Comparison of ENCODE assay signal across 8 mouse cellular contexts in the genomic region with DNA sequence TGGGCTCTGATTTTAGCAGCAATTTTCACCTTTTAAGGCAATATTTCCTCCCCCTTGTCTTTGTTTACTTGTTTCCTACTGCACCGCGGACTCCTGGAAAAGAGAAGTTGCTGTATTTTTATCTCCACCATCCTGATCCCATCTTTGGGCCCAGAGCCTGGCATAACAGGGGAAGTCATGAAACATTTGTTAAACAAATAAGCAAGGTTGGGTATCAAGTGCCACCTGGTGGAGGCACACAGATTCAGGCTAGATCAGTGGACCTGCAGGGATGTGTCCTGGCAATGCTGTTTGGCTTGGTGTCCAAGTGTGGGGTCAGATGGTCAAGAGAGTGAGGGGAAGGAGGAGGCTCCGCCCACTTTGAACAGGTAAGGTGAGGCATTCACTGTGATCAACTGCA. TPM values are rescaled to one million over a fixed set of nuclear protein-coding genes. Genes with fewer than 3 reads are reported as not detected.
DNase-seq lines count a peak whose midpoint lies in the region; ATAC-seq and TF ChIP-seq lines count a peak whose summit lies in the region.
"Had no signal": no experiment of that assay in that cellular context is flagged by ENCODE, and none has a peak within 500 bp of the region (broad histone marks: within the 10 kb centered on the region; RNA-seq: fewer than 3 reads in every experiment).

No protein-coding gene starts in this region.

- WGBS in intestine, postnatal 0 days, result 28% methylated on average over 3 of the region's 3 CpGs
- WGBS in limb, embryonic 11.5 days, result 58% methylated on average over 3 of the region's 3 CpGs

- ATAC-seq in intestine, postnatal 0 days, result no peak
- no peak for ATAC-seq in limb, embryonic 11.5 days (ENCODE audit: insufficient number of reproducible peaks, low FRiP score, low TSS enrichment, low read depth)

- no peak overlapping the region for H3K27ac ChIP-seq in intestine, postnatal 0 days (ENCODE audit: low read depth, low read length)
- no peak overlapping the region for H3K27ac ChIP-seq in limb, embryonic 11.5 days (replicated peaks; ENCODE audit: low read depth, low read length)

- no peak overlapping the region for H3K9ac ChIP-seq in intestine, postnatal 0 days (ENCODE audit: low read depth, low read length)
- no peak overlapping the region for H3K9ac ChIP-seq in limb, embryonic 11.5 days (ENCODE audit: low read length)

- H3K4me3 ChIP-seq in intestine, postnatal 0 days (ENCODE audit: low read depth, low read length), result no peak overlapping the region
- H3K4me3 ChIP-seq in limb, embryonic 11.5 days (ENCODE audit: low read depth, low read length), result no peak overlapping the region
- H3K4me3 ChIP-seq: megakaryocyte, embryonic 14.5 days had no signal

- no peaks in the 10 kb centered on the region for H3K9me3 ChIP-seq in intestine, postnatal 0 days (ENCODE audit: control insufficient read depth)
- H3K9me3 ChIP-seq in limb, embryonic 11.5 days (ENCODE audit: control insufficient read depth, low read length), result no peaks in the 10 kb centered on the region
- H3K9me3 ChIP-seq: megakaryocyte, embryonic 14.5 days had no signal

- no peak overlapping the region for H3K4me2 ChIP-seq in intestine, postnatal 0 days (replicated peaks; ENCODE audit: low read depth)
- no peak overlapping the region for H3K4me2 ChIP-seq in limb, embryonic 11.5 days (ENCODE audit: low read depth, severe bottlenecking)

- TF ChIP-seq CTCF in intestine, postnatal 0 days (IDR thresholded peaks at IDR 0.05; ENCODE audit: low read depth), result peak; percentile 82

- H3K4me1 ChIP-seq in intestine, postnatal 0 days (replicated peaks; ENCODE audit: control insufficient read depth, insufficient read depth, low read length), result no peaks in the 10 kb centered on the region
- H3K4me1 ChIP-seq in limb, embryonic 11.5 days (ENCODE audit: control insufficient read depth, insufficient read depth, low read length), result peaks cover 22% of the 10 kb centered on the region

- peak; percentile 56 for DNase-seq in ovary, postnatal 36 days (ENCODE audit: low spot score)
- DNase-seq in ovary, adult 18-20 months (ENCODE audit: low spot score), result no peak
- peak; percentile 63 for DNase-seq in adipocyte (ENCODE audit: low spot score)
- DNase-seq in cerebellum, postnatal 25 days, result peak; percentile 81 to 84
- peak; percentile 66 for DNase-seq in limb, embryonic 11.5 days (ENCODE audit: low spot score)
- peak; percentile 74 for DNase-seq in retina, postnatal 1 day

- H3K27me3 ChIP-seq in intestine, postnatal 0 days (replicated peaks; ENCODE audit: control insufficient read depth, insufficient read depth, low read length), result no peaks in the 10 kb centered on the region
- no peaks in the 10 kb centered on the region for H3K27me3 ChIP-seq in limb, embryonic 11.5 days (ENCODE audit: control insufficient read depth, insufficient read depth, low read length)

- H3K36me3 ChIP-seq in intestine, postnatal 0 days (ENCODE audit: control insufficient read depth, insufficient read depth), result no peaks in the 10 kb centered on the region
- H3K36me3 ChIP-seq in limb, embryonic 11.5 days (ENCODE audit: control insufficient read depth, insufficient read depth, low read length), result no peaks in the 10 kb centered on the region

RNA-seq across cellular contexts. Expression of gene Cd300a, which starts 12.7 kb away (rescaled TPM):
- 2.2 and 2.3 TPM in 2 replicates for polyA plus RNA-seq in intestine, postnatal 0 days (2015; fragmentation: Nextera tagmentation; extraction: Ambion mirVana)
- polyA plus RNA-seq in limb, embryonic 11.5 days (2014; fragmentation: Nextera tagmentation; extraction: Ambion mirVana), result 0.45 and 0.61 TPM in 2 replicates

RNA-seq across cellular contexts. Expression of gene Gprc5c, which starts 26.2 kb away (rescaled TPM):
- 2.3 and 2.8 TPM in 2 replicates for polyA plus RNA-seq in intestine, postnatal 0 days (2015; fragmentation: Nextera tagmentation; extraction: Ambion mirVana)
- polyA plus RNA-seq in limb, embryonic 11.5 days (2014; fragmentation: Nextera tagmentation; extraction: Ambion mirVana), result 38.8 and 41.1 TPM in 2 replicates

RNA-seq across cellular contexts. Expression of gene Cd300lb, which starts 57.0 kb away (rescaled TPM):
- polyA plus RNA-seq in intestine, postnatal 0 days (2015; fragmentation: Nextera tagmentation; extraction: Ambion mirVana), result 0.07 and 0.14 TPM in 2 replicates
- not detected in 2 replicates for polyA plus RNA-seq in limb, embryonic 11.5 days (2014; fragmentation: Nextera tagmentation; extraction: Ambion mirVana)

Comparison
In these comparisons a context has a peak if more than half of its experiments do, and no peak if none do; other contexts are left out.
1. RNA of gene Gprc5c, which starts 26.2 kb away (polyA plus RNA-seq): 38.8 to 41.1 TPM in limb, embryonic 11.5 days; 2.3 to 2.8 TPM in intestine, postnatal 0 days; every median in the first group is over 10 times any median in the second.